Mouse (Mus musculus) thymus, adult 2 months (tissue): ENCODE measurements around the gene Ogfod2.

Experiments used
- CTCF ChIP-seq: fragments of 200-500 bp; IDR thresholded peaks from 2 replicates; pipeline ENCODE4 v1.5.1; 2012; ENCODE audit warnings: mild to moderate bottlenecking, control low read depth, low read length, moderate library complexity, borderline replicate concordance; ENCODE audit not compliant: control insufficient read depth, poor library complexity, insufficient read depth; ENCODE audit errors: extremely low read depth
- POLR2A ChIP-seq: fragments of 200-500 bp; IDR thresholded peaks from 2 replicates; pipeline ENCODE4 v1.6.1; 2012; ENCODE audit warnings: mild to moderate bottlenecking, low read length, control low read depth, moderate library complexity; ENCODE audit not compliant: control insufficient read depth, poor library complexity, insufficient read depth; ENCODE audit errors: extremely low read depth

DNA sequence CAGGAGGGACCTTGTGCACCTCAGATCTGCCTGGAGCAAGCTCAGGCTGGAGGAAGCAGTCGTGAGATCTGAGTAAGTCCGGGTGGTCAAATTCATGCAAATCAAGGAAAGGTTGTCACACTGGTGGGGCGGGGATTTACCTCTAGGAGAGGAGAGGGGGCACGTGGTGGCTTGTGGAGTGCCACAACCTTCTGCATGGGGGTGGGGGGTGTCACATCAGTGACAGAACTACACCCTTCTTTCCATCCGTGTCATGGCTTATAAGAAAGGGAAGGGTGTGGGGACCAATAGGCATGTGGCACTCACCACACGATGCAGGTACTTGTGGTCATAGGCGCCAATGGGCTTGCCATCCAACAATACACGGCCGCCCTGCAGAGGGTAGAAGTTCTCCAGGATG is 36.4 kb upstream of the Ogfod2 start:
- TF ChIP-seq CTCF (no peak), POLR2A (no peak)
